Mouse (Mus musculus): ENCODE measurements around the gene Dgki.

- TF ChIP-seq CTCF (IDR thresholded peaks at IDR 0.05; ENCODE audit: low read depth, low read length) (no peak), GATA1 (IDR thresholded peaks at IDR 0.05; ENCODE audit: borderline replicate concordance, low read length) (no peak), TAL1 (conservative IDR thresholded peaks at IDR 0.05; ENCODE audit: low read depth, low read length) (no peak), POLR2AphosphoS5 (IDR thresholded peaks at IDR 0.05; ENCODE audit: insufficient replicate concordance, low read depth, low read length) (no peak), GATA2 (IDR thresholded peaks at IDR 0.05; ENCODE audit: borderline replicate concordance, low read depth, low read length) (no peak)
Measured at GRCm38 (mm10) chr6:37298982-37299381, 1.0 kb downstream of the Dgki start.
